Mouse (Mus musculus): ENCODE measurements around the gene Iqcn.

Gene Iqcn

GRCm38 (mm10) chr8:70737705-70738104 is 34.4 kb downstream of the Iqcn start:
- DNase-seq: no peak

GRCm38 (mm10) chr8:70738211-70738610 is 35.0 kb downstream of the Iqcn start:
- peak in 1 of 2 experiments; percentile 0 for DNase-seq

GRCm38 (mm10) chr8:70741661-70742060 is 38.4 kb downstream of the Iqcn start:
- peak in 1 of 2 experiments; percentile 1 for DNase-seq

- peak; percentile 24 to 54 for DNase-seq
Measured at GRCm38 (mm10) chr8:70742176-70742575, 38.9 kb downstream of the Iqcn start.

- peak; percentile 28 to 46 for DNase-seq
Measured at GRCm38 (mm10) chr8:70742981-70743655, 39.9 kb downstream of the Iqcn start.

GRCm38 (mm10) chr8:70743656-70744590 is 40.7 kb downstream of the Iqcn start:
- DNase-seq: peak; percentile 67 to 80

- peak in 1 of 2 experiments; percentile 3 for DNase-seq
Measured at GRCm38 (mm10) chr8:70744806-70745205, 41.5 kb downstream of the Iqcn start.

- DNase-seq: peak in 1 of 2 experiments; percentile 8
Measured at GRCm38 (mm10) chr8:70745691-70746220, 42.5 kb downstream of the Iqcn start.

- DNase-seq: peak in 1 of 2 experiments; percentile 12
Measured at GRCm38 (mm10) chr8:70746676-70747075, 43.4 kb downstream of the Iqcn start.

- DNase-seq: peak in 1 of 2 experiments; percentile 2
Measured at GRCm38 (mm10) chr8:70747211-70747890, 44.1 kb downstream of the Iqcn start.

GRCm38 (mm10) chr8:70748246-70749096 is 45.2 kb downstream of the Iqcn start:
- peak in 1 of 2 experiments; percentile 3 for DNase-seq

GRCm38 (mm10) chr8:70749097-70749674 is 45.9 kb downstream of the Iqcn start:
- DNase-seq: peak in 1 of 2 experiments; percentile 2

- peak in 1 of 2 experiments; percentile 1 for DNase-seq
Measured at GRCm38 (mm10) chr8:70750128-70750680, 46.9 kb downstream of the Iqcn start.

GRCm38 (mm10) chr8:70752000-70752764 is 48.9 kb downstream of the Iqcn start:
- peak; percentile 89 to 90 for DNase-seq

GRCm38 (mm10) chr8:70753151-70753550 is 49.9 kb downstream of the Iqcn start:
- peak; percentile 91 to 94 for DNase-seq

GRCm38 (mm10) chr8:70754043-70754870 is 51.0 kb downstream of the Iqcn start, which contains the start of gene Rab3a:
Gene Rab3a (plus strand): TSS chr8:70754679.
- peak; percentile 96 to 98 for DNase-seq

GRCm38 (mm10) chr8:70754871-70755660 is 51.8 kb downstream of the Iqcn start:
- DNase-seq: peak; percentile 75 to 83
